15 mouse cellular contexts compared by ENCODE assay signal in the genomic region with DNA sequence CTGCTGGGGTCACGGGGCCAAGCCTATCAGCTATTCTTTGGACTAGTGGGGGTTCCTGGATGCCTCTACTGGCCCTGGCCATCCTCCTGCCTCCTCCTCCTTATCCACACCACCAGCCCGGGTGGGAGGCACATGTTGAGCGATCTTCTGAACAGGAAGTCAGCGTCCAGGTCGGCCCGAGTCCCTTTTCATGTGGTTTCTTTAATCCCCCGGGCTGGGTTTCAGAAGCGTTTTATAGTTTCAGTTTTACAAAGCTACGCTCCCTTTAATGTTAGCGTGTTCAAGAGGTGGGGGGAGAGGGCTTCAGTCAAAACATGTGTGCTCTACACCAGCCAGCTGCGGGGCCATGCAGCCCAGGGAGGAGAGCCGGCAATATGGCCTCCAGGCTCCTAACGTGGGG. TPM values are rescaled to one million over a fixed set of nuclear protein-coding genes. Genes with fewer than 3 reads are reported as not detected.
DNase-seq lines count a peak whose midpoint lies in the region; ATAC-seq and TF ChIP-seq lines count a peak whose summit lies in the region.
"Had no signal": no experiment of that assay in that cellular context is flagged by ENCODE, and none has a peak within 500 bp of the region (broad histone marks: within the 10 kb centered on the region; RNA-seq: fewer than 3 reads in every experiment).

No protein-coding gene starts in this region.

- peaks cover 32% of the 10 kb centered on the region for H3K4me1 ChIP-seq in limb, embryonic 11.5 days (ENCODE audit: control insufficient read depth, insufficient read depth, low read length)
- H3K4me1 ChIP-seq in thymus, adult 2 months (replicated peaks; ENCODE audit: control insufficient read depth, insufficient read depth, low read length) = peaks cover 16% of the 10 kb centered on the region

- no peak overlapping the region for H3K4me2 ChIP-seq in limb, embryonic 11.5 days (ENCODE audit: low read depth, severe bottlenecking)
- H3K4me2 ChIP-seq: embryonic facial prominence, embryonic 12.5 days; hindbrain, embryonic 13.5 days; liver, embryonic 15.5 days had no signal

- H3K27me3 ChIP-seq in limb, embryonic 11.5 days (ENCODE audit: control insufficient read depth, insufficient read depth, low read length) = peaks cover 2% of the 10 kb centered on the region; the same call in 1 of the 2 replicates
- no peaks in the 10 kb centered on the region for H3K27me3 ChIP-seq in thymus, adult 2 months (ENCODE audit: control insufficient read depth, insufficient read depth, low read length)

- intact Hi-C loops in heart, postnatal 36 days (cut with DNase I) = no loop called here

- H3K27ac ChIP-seq in limb, embryonic 11.5 days (replicated peaks; ENCODE audit: low read depth, low read length) = peak overlapping the region; percentile 45; the same call in 1 of the 2 replicates
- H3K27ac ChIP-seq in thymus, adult 2 months (ENCODE audit: control insufficient read depth, insufficient read depth, low read length) = no peak overlapping the region
- H3K27ac ChIP-seq: embryonic facial prominence, embryonic 12.5 days; hindbrain, embryonic 13.5 days; kidney, postnatal 0 days; liver, embryonic 15.5 days had no signal

- no peak overlapping the region for H3K4me3 ChIP-seq in limb, embryonic 11.5 days (ENCODE audit: low read depth, low read length)
- peak overlapping the region; percentile 22 for H3K4me3 ChIP-seq in thymus, adult 2 months (ENCODE audit: control insufficient read depth, insufficient read depth, low read length)
- H3K4me3 ChIP-seq: embryonic facial prominence, embryonic 12.5 days; hindbrain, embryonic 13.5 days; liver, embryonic 15.5 days; myocyte had no signal

- no peak overlapping the region for H3K9ac ChIP-seq in limb, embryonic 11.5 days (ENCODE audit: low read length)
- H3K9ac ChIP-seq: embryonic facial prominence, embryonic 12.5 days; hindbrain, embryonic 13.5 days; liver, embryonic 15.5 days had no signal

- WGBS in limb, embryonic 11.5 days = 18% methylated on average over 13 of the region's 13 CpGs
- WGBS in thymus, adult 2 months = under 1% methylated on average over 13 of the region's 13 CpGs

- no peak for TF ChIP-seq POLR2A in thymus, adult 2 months (IDR thresholded peaks at IDR 0.05; ENCODE audit: control insufficient read depth, extremely low read depth, insufficient read depth, low read length, poor library complexity)

- no peaks in the 10 kb centered on the region for H3K36me3 ChIP-seq in limb, embryonic 11.5 days (ENCODE audit: control insufficient read depth, insufficient read depth, low read length)
- H3K36me3 ChIP-seq in thymus, adult 2 months (ENCODE audit: control insufficient read depth, insufficient read depth, low read length) = no peaks in the 10 kb centered on the region
- H3K36me3 ChIP-seq: embryonic facial prominence, embryonic 12.5 days; hindbrain, embryonic 13.5 days; liver, embryonic 15.5 days had no signal

- no peak for TF ChIP-seq CTCF in thymus, adult 2 months (IDR thresholded peaks at IDR 0.05; ENCODE audit: borderline replicate concordance, control insufficient read depth, extremely low read depth, insufficient read depth, low read length, poor library complexity)

- H3K9me3 ChIP-seq in limb, embryonic 11.5 days (ENCODE audit: control insufficient read depth, low read length) = no peaks in the 10 kb centered on the region
- H3K9me3 ChIP-seq: embryonic facial prominence, embryonic 12.5 days; hindbrain, embryonic 13.5 days; liver, embryonic 15.5 days had no signal

- peak; percentile 88 for DNase-seq in CD4-positive helper T cell, adult 2 months (ENCODE audit: low read depth, low spot score)
- peak; percentile 88 for DNase-seq in T-cell, adult 2 months (ENCODE audit: low spot score)
- DNase-seq in limb, embryonic 11.5 days (ENCODE audit: low spot score) = peak; percentile 58
- peak; percentile 48 for DNase-seq in thymus, adult 2 months
- no peak for DNase-seq in right cerebral cortex, postnatal 4 days
- DNase-seq in heart, postnatal 36 days = no peak
- no peak for DNase-seq in cerebellum, adult 18-20 months
- DNase-seq: adrenal gland, adult 8-10 months had no signal

- ATAC-seq in limb, embryonic 11.5 days (ENCODE audit: insufficient number of reproducible peaks, low FRiP score, low TSS enrichment, low read depth) = no peak

RNA-seq across cellular contexts. Expression of gene Gm572, which starts 40.4 kb away (rescaled TPM):
- polyA plus RNA-seq in limb, embryonic 11.5 days (2014; fragmentation: Nextera tagmentation; extraction: Ambion mirVana) = not detected in 2 replicates
- polyA plus RNA-seq in thymus, adult 2 months (2012; rRNA removed) = 0.31 and 0.34 TPM in 2 replicates
- 1 to 10 TPM; 3.7 to 5.5 TPM for total RNA-seq in heart, postnatal 36 days (2021)
- total RNA-seq: adrenal gland, adult 8-10 months; layer of hippocampus, postnatal 14 days had no signal
- polyA plus RNA-seq: embryonic facial prominence, embryonic 12.5 days; frontal cortex, adult 2 months; hindbrain, embryonic 13.5 days; kidney, postnatal 0 days; liver, embryonic 15.5 days had no signal

RNA-seq across cellular contexts. Expression of gene Tardbp, which starts 56.7 kb away (rescaled TPM):
- polyA plus RNA-seq in limb, embryonic 11.5 days (2014; fragmentation: Nextera tagmentation; extraction: Ambion mirVana) = 198 and 237 TPM in 2 replicates
- 217 and 252 TPM in 2 replicates for polyA plus RNA-seq in thymus, adult 2 months (2012; rRNA removed)
- total RNA-seq in heart, postnatal 36 days (2021) = 100 to 1,000 TPM; 123 to 130 TPM

Comparison
In these comparisons a context has a peak if more than half of its experiments do, and no peak if none do; other contexts are left out.
1. DNase-seq: peak in CD4-positive helper T cell, adult 2 months (single experiment), T-cell, adult 2 months (single experiment), limb, embryonic 11.5 days (single experiment) and thymus, adult 2 months (single experiment); none in right cerebral cortex, postnatal 4 days (single experiment), heart, postnatal 36 days (0 of 2) and cerebellum, adult 18-20 months (0 of 2).